Mouse (Mus musculus) mouse embryonic stem cell (cell line): Measurements from ENCODE around the gene Ormdl3.

Experiments
- in situ Hi-C, 2 experiments: fragments of 300-500 bp; cut with MboI; formaldehyde crosslinking; loops; 1 replicate in 1 of 2; 3 replicates in 1 of 2; pipeline ENCODE4 v1.14.3; 2019 to 2020; ENCODE audit warnings: low sequenced_read_pairs in 2 of 2, low pct_unique_long_range_greater_than_20kb in 1 of 2, mixed read lengths in 1 of 2; ENCODE audit not compliant: unreplicated experiment in 1 of 2

Gene Ormdl3

DNA sequence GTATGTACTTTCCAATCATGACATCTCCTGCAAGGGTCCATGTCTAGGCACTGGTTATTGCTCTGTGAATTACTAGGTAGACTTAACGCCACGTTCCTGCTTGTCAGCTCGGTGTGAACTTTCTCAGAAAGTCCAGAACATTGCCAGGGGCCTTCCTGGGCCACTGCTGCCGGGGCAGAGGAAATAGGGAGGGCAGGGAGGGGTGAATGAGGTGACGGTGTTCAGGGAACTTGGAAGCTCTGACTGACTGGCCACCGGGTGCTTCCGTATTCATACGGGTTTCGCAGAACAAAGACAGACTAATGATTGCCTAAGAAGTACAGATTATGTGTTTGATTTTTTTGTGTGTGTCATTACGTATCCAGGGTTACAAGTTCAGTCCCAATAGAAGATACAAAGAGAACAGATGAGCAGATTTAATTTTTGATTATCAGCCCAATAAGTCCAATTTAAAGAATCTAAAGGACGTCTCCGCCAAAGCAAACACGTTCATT is 23.2 kb downstream of the Ormdl3 start:
- in situ Hi-C loops: no loop called here

- in situ Hi-C loops: no loop called here
Observed at GRCm38 (mm10) chr11:98563025-98563424, 24.1 kb downstream of the Ormdl3 start.

DNA sequence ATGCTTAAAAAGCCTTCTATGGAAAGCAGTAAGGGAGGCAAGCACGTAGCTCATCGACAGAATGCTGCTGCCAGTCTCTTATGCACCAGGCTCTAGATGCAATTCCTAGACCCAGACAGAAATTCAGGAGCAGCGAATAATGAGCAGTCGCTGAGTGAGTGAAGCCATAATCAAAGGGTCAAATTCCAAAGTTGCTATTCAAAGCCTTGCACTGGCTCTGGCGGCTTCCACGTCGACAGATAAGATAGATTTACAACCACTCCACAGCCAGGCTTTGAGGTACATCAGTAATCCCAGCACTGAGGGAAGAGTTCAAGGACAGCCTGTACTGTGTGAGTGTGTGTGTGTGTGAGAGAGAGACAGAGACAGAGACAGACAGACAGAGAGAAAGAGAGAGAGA is 26.2 kb downstream of the Ormdl3 start:
- in situ Hi-C loops: no loop called here

- in situ Hi-C loops: no loop called here
Observed at GRCm38 (mm10) chr11:98555124-98555700, 32.0 kb downstream of the Ormdl3 start.

DNA sequence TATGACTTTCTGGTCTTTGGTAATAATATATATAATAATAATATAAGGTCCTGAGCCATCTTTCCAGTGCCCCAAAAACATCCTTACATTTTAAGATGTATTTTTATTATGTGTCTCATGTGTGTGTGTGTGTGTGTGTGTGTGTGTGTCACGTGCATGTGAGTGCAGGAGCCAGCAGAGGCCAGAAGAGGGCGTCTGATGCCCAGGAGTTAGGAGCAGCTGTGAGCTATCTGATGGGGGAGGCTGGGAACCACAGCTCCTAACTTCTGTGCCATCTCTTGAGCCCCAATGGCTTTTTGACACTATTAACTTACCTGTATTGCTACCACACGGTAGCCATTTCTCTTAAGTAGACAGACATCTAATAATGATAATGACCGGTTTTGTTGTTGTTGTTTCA is 33.2 kb downstream of the Ormdl3 start:
- in situ Hi-C loops: no loop called here

DNA sequence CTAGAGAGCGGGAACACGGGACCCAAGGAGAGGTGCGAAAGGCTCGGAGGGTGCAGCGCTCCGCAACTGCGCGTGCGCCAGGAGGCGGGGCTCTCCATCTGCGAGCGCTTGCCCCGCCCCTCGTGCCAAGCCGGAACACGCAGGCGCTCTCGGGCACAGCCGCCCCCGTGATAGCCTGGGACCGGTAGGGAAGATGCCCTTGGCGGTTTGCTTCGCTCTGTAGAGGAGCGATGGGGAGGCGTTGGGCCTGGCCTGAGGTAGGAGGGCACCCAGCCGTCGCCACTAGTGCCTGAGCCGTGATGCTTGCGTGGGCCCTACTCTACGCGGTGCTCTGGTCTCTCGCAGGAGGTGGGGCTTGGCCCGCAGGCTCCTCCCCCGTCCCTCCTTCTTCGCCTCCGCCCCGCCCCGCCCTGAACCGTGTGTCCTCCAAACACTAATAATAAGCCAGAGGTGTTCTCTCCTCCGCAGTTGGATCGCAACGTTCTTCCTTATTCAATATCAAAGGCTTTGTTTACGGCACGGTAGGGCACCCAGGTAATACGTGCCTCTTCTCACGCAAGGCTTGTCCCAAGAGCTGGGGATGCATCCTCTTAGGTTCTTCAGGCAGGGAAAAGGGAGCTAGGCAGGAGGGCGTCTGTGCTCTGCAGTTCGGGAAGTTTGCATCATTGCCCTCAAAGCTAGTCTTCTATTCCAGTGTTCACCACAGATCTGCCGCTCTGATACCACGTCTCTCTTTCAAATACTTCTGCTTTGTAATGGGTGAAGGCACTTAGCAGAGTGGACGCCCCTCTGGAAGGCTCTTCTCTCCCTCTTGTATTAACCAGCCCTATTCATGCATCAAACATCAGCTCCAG is 36.0 kb downstream of the Ormdl3 start, which contains the start of gene Zpbp2:
TSS of gene Zpbp2 (plus strand) at position 123 of the 854 bp plus-strand sequence.
- in situ Hi-C loops: no loop called here

- in situ Hi-C loops: no loop called here
Observed at GRCm38 (mm10) chr11:98550311-98550974, 36.7 kb downstream of the Ormdl3 start.

DNA sequence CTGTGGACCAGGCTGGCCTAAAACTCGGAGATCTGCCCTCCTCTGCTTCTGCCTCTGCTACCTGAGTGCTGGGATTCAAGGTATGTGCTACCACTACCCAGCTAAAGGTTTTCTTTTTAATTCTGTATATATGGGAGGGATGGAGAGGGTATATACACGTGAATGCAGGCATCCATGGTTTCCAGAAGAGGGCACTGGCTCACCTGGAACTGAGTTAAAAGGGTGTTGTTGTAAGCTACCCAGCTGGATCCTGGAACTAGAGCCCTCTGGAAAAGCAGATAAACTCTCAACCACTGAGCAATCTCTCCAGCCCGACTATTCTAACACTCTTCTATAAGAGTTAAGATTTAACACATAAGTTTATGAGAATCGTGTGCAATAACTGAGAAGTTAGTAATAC is 37.8 kb downstream of the Ormdl3 start:
- in situ Hi-C loops: no loop called here

DNA sequence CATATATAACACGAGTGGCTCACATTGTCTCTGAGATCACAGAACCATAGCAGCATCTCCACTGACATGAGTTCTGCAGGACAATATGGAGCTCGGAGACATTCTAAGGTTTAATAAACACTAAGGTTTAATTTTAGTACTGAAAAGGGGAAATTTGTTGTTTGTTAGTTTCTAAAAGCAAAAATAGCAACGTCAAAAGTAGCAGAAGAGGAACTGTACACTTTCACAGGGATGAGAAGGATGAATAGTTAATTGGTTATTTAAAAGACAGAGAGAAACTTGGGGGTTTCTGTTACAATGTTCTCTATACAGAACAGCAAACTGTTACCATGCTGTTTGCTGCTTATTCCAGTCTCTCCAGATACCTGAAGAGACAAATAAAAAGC is 39.9 kb downstream of the Ormdl3 start:
- in situ Hi-C loops: no loop called here

GRCm38 (mm10) chr11:98546529-98547307 is 40.5 kb downstream of the Ormdl3 start:
- in situ Hi-C loops: no loop called here

DNA sequence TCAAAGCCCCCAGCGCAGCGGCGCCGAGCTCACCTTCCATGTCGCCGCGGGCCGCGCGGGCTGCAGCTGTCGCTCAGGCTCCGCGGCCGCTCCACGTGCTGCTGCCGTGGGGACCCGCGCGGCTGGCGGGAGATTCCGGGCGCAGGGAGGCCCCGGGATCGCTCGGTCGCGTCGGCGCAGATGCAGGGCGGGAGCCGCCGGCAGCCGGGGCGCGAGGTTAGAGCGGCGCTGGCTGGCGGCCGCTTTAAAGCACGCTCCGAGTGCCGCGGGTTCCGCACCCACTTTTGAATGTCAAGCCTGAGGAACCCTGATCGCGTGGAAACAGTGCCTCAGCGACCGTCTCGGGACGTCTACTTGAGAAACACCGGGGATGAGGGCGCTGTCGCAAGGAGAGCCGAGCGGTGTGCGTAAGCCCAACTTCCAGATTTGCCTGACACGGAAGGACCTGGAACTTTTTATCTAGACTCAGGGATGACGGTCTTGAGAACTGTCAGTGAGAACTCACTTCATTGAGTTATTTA is 41.4 kb downstream of the Ormdl3 start, which contains the start of gene Ikzf3:
TSS of gene Ikzf3 (minus strand) at position 321 of the 521 bp plus-strand sequence.
- in situ Hi-C loops: no loop called here

GRCm38 (mm10) chr11:98544890-98545677 is 42.1 kb downstream of the Ormdl3 start:
- in situ Hi-C loops: no loop called here

DNA sequence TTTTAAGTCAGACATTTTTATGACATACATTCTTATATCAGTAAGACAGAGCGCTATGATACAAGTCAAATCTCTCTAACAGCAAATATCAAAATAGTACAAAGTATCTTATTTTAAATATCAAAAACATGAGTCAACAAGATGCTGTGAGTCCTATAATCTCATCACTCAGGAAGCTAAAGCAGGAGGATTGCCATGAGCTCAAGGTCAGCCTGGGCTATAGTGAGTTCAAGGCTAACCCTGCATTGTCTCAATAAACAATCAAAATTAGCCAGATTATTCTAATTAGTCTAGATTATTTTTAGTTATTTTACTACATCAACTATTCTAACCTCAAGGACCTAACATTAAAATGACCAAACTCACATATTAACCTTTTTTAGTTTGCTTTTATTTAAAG is 43.8 kb downstream of the Ormdl3 start:
- in situ Hi-C loops: no loop called here

DNA sequence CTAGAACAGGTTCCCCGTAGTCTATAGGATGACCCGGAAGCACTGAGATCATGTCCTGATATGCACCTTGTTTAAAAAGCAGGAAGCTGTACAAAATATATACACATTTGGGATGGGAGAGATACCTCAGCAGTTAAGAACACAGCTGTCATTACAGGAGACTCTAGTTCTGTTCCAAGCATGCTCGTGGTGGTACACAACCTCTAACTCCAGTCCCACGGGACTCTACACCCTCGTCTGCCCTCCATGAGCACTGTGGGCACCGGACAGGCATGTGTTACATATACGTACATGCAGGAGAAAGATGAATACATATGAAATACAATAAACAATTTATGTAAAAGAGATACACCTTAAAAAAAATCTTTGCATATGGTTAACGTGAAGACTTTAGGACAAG is 44.6 kb downstream of the Ormdl3 start:
- in situ Hi-C loops: no loop called here

GRCm38 (mm10) chr11:98540319-98540718 is 46.8 kb downstream of the Ormdl3 start:
- in situ Hi-C loops: no loop called here

DNA sequence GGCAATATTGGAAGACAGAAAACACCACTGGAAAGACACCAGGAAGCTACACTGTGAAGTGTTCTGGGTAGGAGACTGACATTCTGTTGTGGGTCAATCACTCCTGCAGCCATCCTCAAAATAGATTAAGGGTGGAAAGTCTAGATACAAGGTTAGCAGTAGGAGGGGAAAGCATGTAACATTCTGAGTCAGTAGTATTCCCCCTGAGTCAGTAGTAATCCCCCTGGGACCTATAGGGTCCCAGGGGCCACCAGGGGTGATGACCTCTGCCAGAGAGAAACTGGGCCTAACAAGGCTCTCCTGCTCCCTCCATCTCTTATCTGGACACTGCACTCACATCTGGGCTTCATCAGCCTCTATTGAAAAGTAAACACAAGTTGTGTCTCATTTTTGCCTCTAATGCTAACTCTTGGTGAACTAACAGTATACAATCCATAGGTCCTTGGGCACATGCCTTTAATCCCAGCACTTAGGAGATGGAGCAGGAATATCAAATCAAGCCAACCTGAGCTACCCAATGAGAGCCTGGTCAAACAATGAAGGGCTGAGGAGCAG is 49.6 kb downstream of the Ormdl3 start:
- in situ Hi-C loops: no loop called here
